Mouse (Mus musculus) liver (tissue): ENCODE measurements around the gene Dusp16.
A peak's percentile ranks its signal among the peaks of the same experiment; 100 is the strongest.

Source experiments
- DNase-seq: peaks from one replicate; pipeline ENCODE4 v3.0.0-alpha.2; 2020; ENCODE audit warnings: mixed read lengths

The Dusp16 gene

DNA sequence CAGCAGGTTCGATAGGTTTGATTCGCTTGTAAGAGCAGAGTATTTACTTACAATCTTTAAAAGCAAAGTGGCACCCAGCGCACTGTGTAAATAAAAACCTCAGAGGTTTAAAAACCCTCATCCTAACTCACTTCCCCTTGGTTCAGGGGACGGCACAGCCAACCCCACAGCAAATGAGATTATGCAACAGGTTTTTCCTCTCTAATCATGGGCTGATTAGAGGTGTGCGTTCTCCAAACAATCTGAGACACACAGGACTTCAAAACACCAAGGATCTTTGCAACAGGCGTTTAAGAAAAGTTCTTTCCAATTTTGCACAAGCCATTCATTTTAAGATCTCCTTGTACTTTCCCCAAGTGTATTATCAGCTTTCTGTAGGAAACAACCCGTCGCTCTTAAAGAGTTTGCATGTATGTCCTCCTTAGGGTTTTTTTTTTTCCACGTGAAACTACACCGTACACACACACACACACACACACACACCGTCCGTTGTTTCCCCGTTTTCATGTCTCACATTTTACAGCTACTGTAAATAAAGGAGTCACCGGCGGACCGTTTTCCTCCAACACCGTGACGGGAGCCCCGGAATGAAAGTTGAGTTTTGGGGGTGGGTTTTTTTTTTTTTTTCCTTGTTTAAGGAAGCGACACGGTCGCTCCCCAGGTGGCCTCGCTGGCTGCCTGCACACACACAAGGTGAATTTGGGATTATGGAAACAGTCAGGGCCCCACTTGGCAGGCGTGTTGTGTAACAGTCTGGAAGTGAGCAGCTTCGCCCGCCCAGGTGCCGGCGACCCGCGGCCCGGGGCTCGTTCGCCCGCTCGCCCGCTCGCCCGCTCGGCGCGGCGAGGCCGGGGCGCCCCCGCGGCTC lies 940 bp downstream of the Dusp16 start:
- DNase-seq = peak; percentile 47

DNA sequence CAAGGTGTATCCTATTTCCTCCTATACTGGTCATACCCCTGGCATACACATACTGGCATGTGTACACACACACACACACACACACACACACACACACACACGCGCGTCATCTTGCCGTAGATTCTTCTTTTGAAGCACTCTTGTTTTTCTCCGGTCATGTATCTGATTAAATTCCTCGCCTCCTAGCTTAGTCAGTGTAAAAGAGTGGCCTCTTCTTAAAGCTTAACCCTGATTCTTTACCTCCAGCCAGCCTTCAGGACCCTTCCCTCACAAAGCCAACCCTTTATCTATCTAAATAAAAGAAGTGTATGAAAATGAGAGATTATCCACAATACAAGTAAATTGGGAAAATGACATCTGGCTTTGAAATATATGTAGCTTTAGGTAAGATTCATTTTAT lies 3.3 kb downstream of the Dusp16 start:
- no peak for DNase-seq

DNA sequence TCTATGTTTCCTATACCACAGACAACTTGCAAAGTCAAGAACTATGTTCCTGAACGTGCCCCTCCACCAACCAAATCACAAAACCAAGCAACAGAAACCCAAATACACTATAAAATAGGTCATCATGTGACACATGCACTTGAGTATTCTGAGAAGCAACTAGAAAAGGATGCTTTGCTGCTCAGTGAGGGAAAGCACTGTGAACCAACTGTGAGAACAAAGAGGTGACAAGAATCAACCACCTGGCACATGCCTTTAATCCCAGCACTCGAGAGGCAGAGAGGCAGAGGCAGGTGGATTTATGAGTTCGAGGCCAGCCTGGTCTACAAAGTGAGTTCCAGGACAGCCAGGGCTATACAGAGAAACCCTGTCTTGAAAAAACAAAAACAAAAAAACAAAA lies 6.0 kb downstream of the Dusp16 start:
- no peak for DNase-seq

DNA sequence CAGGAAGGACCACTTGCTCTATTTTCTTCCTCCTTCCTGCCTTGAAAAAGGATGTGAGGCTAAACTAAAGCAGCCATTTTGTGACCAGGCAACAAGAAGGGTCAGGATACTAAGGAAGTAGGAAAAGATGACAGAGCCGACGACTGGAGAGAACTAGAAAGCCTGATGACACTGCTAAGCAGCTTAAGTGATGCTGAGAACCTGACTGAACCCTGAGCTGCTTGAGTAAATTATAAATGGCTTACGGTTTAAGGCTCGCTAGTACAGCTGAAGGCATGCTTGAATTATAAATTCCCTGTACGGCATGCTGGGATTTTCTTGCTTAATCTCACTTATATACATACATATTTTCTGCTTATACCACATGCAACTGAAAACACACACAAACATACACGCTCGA lies 9.5 kb downstream of the Dusp16 start:
- no peak for DNase-seq

DNA sequence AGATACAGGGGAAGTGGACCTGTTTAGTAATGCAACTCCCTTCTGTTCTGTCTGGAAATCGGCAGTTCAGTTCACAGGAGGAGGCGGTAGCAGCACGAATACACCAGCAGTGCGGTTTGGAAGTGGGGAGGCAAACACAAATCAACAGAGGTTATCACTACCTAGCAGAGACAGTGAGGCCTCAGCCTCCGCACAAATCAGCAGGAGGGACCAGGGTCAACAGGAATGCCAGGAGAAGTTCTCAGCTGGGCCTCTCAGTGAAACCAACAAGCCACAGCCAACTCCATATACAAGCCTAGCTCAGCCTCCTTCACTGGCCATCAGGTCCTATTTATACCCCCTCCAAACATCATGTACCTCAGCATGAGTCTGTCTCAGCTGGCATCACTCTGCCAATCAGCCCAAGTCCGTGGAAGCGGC lies 10.9 kb downstream of the Dusp16 start:
- peak; percentile 77 for DNase-seq

DNA sequence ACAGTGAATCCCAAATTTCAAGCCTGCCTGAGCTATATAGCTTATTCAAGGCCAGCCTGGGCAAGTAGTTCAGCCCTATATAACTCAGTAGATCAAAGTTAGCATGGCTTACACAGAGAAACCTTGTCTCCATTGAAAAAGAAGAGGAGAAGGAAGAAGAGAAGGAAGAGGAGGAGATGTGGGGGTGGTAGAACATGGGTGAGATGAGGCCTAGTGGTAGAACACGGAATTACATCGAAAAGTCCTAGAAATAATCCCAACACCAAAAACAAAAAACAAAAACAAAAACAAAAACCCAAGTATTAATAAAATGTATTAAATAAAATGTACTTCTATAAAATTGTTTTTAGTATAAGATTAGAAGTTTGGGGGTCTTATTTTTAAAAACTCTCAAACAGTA lies 12.4 kb downstream of the Dusp16 start:
- no peak for DNase-seq

DNA sequence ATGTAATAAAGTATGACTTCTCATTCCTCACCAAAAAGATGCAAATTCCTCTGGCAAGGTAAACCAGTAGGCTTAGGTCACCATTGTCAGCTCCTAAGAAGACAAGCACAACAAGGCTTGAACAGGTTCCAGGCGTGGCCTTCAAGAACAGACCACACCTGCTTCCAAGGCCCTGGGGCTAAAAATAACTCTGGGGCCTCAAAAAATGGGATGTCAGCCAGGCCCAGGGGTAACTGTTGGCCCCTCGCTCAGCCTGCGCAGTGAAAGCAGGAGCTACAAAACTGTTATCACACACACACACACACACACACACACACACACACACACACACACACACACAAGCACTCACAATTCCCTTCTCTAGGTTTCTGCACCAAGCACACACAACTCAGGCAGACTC lies 18.5 kb downstream of the Dusp16 start:
- peak; percentile 83 for DNase-seq

DNA sequence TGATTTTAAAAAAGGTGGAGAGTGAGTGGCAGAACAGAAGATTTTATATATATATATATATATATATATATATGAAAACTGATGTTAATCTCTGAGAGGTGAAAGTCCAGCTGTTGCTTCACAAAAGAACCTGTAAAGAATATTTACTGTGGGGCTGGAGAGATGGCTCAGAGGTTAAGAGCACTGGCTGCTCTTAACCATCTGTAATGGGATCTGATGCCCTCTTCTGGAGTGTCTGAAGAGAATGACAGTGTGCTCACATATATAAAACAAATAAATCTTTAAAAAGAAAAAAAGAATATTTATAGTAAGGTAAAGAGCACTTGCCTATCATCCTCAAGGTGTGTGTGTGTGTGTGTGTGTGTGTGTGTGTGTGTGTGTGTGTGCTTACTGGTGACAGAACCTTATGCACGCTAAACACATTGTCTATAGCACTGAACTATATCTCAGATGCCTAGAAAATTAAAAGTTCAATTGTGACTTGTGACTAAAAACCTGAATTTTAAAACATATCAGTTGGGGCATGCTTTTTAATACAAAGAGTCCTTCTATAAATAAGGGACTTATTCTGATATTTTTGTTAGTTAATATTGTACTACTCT lies 19.0 kb downstream of the Dusp16 start:
- no peak for DNase-seq

DNA sequence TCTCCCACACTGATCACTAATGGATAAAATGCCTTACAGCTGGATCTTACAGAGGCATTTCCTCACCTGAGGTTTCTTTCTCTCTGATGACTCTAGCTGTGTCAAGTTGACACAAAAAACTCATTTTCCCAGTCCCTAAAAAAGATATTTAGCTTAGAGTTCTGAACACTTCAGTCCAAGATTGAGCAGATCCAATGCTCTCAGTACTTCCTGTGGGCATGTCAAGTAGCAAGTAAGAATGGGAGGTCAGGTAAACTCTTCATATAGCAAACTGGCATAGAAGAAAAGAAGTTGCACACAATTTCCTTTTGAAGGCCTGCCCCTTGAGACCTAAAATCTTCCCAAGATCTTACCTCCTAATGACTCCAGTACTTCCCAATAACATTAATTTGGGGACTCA lies 22.1 kb downstream of the Dusp16 start:
- no peak for DNase-seq

DNA sequence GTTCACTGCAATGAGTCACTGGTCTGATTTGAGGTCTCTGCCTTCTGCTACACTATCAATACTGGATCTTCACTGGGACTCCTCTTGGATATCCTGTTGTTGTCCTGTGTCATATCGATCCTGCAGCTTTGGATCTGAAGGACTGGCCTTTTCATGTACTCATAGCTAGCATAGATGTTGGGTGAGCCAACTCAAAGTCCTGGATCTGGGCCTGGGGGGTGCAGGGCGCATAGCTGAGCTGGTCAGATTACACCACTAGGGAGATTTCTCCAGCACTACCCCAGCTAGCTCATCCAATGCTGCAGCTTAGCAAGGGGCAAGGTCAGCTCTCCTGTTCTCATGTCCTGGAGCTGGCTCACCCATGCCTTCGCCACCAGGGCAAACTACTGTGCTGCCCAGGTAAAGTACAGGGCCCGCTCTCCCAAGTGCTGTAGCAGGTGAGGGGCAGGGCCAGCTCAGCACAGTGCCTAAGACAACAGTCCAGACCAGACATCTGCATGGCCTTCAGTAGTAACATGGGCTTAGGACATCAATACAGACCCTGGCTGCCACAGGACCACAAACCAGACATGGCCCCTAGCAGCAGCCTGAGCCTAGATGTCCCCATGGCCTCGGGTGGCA lies 27.9 kb downstream of the Dusp16 start:
- no peak for DNase-seq

DNA sequence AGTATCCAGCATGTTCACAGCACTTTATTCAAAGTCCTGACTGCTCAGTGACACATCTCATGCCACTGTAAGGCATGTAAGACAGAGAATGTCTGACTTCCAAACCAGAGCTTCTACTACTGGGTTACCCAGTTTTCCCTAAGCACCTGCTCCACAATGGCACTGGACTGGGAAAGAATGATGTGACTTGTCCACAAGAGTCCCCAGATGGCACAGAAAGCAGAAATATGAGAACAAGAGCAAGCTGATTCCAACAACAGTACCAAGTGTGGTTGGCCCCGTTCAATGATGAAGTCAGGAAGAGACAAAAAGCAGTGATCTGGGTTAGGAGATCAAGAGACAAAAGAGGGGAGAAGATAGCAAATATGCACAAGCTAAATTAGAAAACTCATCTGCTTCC lies 29.0 kb downstream of the Dusp16 start:
- DNase-seq = no peak

DNA sequence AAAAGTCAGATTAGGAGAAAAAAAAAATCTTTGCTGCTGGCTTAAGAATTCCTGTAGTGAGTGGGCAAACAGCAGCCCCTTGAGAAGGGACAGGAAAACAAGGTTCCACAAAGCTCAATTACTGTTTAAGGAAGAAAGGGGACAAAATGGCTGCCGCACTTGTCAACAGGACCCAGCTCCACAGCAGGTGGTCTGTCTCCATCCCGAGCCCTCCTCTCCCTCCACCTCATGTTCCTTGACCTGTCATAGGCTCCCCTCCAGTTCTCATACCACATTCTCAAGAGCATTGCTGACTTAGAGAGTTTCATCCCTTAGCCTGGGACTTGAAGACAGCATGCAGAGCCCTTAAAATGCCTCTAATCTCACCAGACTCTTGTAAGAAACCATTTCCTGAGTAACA lies 30.6 kb downstream of the Dusp16 start:
- no peak for DNase-seq

DNA sequence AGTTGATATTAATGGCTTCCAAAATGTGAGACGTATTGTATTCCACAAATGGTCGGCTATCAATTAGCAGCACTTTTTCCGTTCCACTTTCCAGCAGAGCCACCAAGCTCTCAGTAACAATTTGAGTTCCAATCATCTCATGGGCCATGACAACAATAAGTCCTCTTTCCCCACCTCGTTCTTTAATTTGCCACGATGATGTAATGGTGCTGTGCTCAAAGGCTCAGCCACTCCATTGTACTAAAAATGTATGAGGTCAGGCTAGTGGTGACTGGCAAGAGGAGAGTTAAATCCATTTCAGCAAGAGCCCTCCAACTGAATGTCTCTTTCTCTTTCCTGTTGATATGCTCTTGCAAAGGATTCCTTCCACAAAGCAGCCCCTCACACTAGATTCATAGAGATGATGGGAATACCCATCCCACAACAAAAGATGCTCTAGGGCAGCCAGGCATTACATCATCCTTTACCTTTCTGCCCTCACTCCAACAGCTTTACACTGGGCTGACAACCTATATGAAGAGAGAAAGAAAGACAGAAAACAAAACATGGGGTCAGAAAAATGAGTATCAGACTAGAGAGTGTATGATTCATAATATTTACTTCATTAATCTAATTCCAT lies 31.4 kb downstream of the Dusp16 start:
- DNase-seq = no peak

DNA sequence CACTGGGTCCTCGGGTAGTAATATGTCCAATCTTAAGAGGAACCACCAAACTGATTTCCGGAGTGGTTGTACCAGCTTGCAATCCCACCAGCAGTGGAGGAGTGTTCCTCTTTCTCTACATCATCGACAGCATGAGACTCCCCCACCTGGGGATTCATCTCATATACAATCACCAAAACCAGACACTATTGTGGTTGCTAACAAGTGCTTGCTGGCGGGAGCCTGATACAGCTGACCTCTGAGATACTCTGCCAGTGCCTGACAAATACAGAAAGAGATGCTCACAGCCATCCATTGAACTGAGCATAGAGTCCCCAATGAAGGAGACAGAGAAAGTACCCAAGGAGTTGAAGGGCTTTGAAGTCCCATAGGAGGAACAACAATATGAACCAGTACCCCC lies 36.4 kb downstream of the Dusp16 start:
- DNase-seq = no peak

DNA sequence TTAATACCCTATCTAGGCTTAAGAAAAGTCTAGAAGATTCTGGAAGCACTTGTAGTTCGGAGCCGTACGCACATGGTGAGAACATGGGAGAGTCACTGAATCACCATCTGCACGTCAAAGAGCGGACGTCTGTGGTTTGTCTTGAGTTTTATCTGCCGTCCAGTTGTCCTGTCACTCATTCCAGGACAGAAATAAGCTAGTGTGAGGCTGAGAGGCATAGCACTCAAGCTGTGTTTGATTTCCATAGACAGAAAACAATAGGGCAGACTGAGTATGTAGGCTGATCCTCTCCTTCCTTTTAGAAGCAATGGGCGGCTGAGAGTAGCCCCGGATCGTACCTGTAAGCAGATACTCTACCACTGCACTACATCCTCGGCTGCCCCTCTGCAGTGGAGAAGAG lies 38.6 kb downstream of the Dusp16 start:
- no peak for DNase-seq

DNA sequence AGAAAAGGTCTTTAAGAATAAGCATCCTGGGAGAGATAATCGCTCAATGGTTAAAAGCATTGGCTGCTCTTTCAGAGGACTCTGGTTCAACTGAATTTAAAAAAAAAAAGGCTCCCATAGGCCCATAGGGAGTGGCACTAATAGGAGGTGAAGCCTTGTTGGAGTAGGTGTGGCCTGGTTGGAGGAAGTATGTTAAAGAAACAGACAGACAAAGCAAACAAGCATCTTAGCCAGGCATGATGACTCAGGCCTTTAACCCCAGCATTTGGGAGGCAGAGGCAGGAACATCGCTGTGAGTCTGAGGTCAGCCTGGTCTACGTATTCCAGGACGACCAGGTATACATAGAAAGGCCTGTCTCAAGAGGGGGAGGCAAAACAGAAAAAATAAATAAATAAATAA lies 39.0 kb downstream of the Dusp16 start:
- DNase-seq = peak; percentile 40

DNA sequence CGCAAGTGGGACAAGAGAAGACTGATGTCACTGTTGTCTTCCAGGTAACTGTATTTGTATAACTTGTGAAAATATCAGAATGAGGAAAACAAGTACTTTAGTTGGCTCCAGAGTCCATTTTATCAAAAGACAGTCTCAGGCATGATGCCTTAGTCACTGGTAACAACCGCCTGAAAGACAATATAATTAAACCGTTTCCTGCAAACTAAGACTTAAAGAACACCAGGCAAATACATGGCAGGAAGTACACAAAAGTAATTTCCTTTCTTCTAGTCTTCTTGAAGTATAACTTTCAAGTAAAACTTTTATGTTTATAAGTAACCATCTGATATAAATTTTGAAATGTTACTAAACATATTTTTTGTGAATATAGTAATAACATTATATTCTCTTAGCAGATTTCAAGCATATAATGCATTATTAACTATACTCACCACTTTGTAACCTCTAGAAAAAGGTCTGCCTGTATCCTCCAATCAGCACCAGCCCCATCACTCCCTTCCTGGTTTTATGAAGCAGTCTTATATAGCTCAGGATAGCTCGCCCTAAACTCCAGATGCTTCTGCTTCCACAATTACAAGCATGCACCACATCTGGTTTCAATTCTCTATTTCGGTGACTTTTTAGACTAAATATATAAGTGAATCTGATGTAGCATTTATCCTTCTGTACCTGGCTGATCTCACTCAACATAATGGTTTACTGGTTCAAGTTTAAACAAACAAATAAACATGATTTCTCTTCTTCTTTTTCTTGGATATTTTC lies 40.4 kb downstream of the Dusp16 start:
- DNase-seq = no peak

DNA sequence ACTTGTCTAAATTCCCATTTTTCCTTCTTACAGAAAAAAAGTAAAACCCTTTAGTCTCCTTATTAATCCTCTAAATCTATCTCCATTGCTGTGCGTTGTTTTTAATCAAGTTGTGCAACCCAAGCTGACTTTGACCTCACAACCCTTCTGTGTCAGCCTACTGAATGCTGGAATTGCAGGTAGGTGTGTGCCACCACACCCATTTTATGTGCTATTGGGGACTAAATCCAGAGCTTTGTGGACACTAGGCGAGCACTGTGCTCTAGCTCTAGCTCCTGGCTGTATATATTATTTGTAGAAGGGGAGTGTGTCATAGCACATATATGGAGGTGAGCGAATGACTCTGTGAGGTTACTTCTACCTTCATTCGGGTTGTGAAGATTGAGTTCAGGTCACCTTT lies 41.3 kb downstream of the Dusp16 start:
- DNase-seq = no peak

DNA sequence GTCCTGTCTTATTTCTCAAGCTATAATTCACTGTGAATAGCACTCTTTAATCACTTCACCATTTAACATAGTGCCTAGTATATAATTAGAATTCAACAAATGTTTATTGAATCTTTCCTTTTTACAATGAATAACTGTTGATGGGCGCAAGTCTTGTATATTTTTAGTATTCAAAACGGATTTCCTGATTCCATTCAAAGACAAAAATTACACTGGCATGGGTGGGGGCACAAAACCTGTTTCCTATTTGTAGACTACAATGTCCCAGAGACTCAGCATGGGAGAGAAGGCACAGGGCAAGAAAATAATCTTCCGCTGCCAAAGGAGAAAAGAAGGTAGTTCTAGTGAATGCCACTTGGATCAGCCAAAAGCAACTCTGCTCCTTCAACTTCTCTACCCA lies 44.3 kb downstream of the Dusp16 start:
- DNase-seq = no peak

DNA sequence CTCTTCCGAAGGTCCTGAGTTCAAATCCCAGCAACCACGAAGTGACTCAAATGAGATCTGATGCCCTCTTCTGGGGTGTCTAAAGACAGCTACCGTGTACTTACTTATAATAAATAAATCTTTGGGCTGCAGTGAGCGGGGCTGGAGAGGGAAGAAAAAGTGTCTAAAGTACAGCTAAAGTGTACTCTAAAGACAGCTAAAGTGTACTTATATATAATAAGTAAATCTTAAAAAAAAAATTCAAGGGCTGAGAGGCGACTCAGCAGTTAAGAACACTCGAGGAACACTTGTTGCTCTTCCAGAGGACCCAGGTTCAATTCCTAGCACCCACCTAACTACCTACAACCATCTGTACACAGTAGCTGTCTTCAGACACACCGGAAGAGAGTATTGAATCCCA lies 46.5 kb downstream of the Dusp16 start:
- DNase-seq = no peak

DNA sequence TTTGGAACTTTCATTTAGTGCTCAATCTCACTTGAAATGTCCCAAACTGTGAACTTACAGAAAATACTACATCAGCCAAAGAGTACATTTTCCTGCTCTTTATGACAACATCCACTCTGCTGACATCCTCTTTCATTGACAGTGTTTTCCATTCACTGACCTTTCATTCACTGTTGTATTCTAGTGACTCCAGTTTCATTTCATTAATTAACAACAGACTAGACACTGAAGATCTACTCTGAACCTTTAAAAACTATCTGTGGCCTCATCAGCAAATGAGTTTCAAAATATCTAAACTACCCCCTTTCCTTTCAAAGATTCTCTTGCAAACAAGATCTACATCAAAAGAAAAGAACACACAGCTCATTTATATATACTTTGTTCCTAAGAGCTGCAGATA lies 48.9 kb downstream of the Dusp16 start:
- DNase-seq = no peak

DNA sequence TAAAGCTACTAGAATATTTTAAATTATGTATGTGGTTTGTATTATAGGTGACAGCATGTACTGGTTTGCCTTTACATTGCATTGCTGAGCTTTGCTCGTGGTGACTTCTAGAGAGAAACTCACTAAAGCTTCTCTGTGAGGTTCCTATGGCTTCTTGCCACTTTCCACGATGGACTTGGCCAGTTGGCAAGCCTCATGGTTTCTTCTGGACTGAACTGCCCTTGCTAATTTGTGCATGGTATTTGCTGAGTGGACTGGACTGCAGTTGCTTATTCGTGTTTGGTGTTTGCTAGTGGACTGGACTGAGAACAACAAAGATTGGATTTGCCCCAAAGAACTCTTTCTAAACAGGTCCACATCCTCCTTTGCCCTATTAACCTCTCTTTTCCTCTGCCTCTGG lies 55.6 kb downstream of the Dusp16 start:
- no peak for DNase-seq

DNA sequence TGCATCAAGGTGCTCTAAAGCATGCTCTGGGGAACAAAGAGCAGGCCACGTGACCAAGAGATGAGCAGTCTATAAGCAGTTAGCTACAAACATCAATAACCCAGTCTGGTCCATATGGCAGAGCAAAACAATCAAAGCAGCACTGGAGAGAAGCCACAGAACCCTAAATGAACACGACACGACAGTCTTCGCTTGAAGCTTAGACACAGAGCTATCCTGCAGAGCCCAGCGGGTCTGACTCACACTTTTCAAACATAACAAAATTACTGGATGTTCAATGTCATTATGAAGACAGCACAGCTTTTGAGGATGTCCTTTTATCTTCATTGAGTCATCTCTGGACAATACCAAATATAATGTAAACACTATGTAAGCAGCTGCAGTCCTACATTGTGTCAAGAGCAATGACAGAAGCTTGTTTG lies 58.6 kb downstream of the Dusp16 start:
- no peak for DNase-seq
